Mouse (Mus musculus): Measurements from ENCODE around the gene Sptlc2. TPM values are rescaled to one million over a fixed set of nuclear protein-coding genes. Genes with fewer than 3 reads are reported as not detected.

Gene Sptlc2
- polyA plus RNA-seq, 1 experiment from 2014 or later, result 50.9 TPM

GRCm38 (mm10) chr12:87305767-87306583 is 82.2 kb downstream of the Sptlc2 start:
- Histone ChIP-seq H3K4me3 (no peak overlapping the region), H3K27ac (replicated peaks) (no peak overlapping the region), H3K9me3 (replicated peaks) (no peaks in the 10 kb centered on the region), H3K4me1 (no peaks in the 10 kb centered on the region), H3K36me3 (peaks cover 26% of the 10 kb centered on the region), H3K27me3 (ENCODE audit: low read depth, poor library complexity, severe bottlenecking) (peaks cover 12% of the 10 kb centered on the region)
- WGBS, result 45% methylated on average over 13 of the region's 13 CpGs
- no peak for DNase-seq (ENCODE audit: low spot score)

GRCm38 (mm10) chr12:87301189-87301588 is 87.0 kb downstream of the Sptlc2 start:
- WGBS, result 48% methylated on average over 4 of the region's 4 CpGs
- Histone ChIP-seq H3K4me3 (no peak overlapping the region), H3K36me3 (no peaks in the 10 kb centered on the region), H3K4me1 (peaks cover 18% of the 10 kb centered on the region), H3K27me3 (ENCODE audit: low read depth, poor library complexity, severe bottlenecking) (peaks cover 43% of the 10 kb centered on the region), H3K9me3 (replicated peaks) (no peaks in the 10 kb centered on the region), H3K27ac (replicated peaks) (no peak overlapping the region)
- no peak for DNase-seq (ENCODE audit: low spot score)

- 1% methylated on average over 9 of the region's 9 CpGs for WGBS
- no peak overlapping the region; the same call in 1 of the 2 replicates for H3K27ac ChIP-seq (replicated peaks)
Observed at GRCm38 (mm10) chr12:87300441-87300690, 87.8 kb downstream of the Sptlc2 start.

GRCm38 (mm10) chr12:87299657-87300440 is 88.3 kb downstream of the Sptlc2 start, which contains the start of gene Ism2:
Gene Ism2 (minus strand): TSS chr12:87299705.
- Histone ChIP-seq H3K4me3 (peak within 1 kb of the TSS; percentile 83), H3K9me3 (replicated peaks) (no peaks in the 10 kb centered on the region), H3K36me3 (no peaks in the 10 kb centered on the region), H3K4me1 (peaks cover 18% of the 10 kb centered on the region), H3K27me3 (ENCODE audit: low read depth, poor library complexity, severe bottlenecking) (peaks cover 43% of the 10 kb centered on the region), H3K27ac (replicated peaks) (peak within 1 kb of the TSS; percentile 83)
- peak; percentile 61 for DNase-seq (ENCODE audit: low spot score)
- WGBS, result under 1% methylated on average over 86 of the region's 86 CpGs

More at GRCm38 (mm10) chr12:87300441-87300690, 87.8 kb downstream of the Sptlc2 start:
- Histone ChIP-seq H3K4me1 (peaks cover 18% of the 10 kb centered on the region), H3K36me3 (no peaks in the 10 kb centered on the region), H3K9me3 (replicated peaks) (no peaks in the 10 kb centered on the region), H3K4me3 (peak overlapping the region; percentile 83), H3K27me3 (ENCODE audit: low read depth, poor library complexity, severe bottlenecking) (peaks cover 43% of the 10 kb centered on the region)
- no peak for DNase-seq (ENCODE audit: low spot score)

- WGBS, result 10% methylated on average over 29 of the region's 29 CpGs
- Histone ChIP-seq H3K4me3 (peak overlapping the region; percentile 83), H3K9me3 (replicated peaks) (no peaks in the 10 kb centered on the region), H3K36me3 (no peaks in the 10 kb centered on the region), H3K4me1 (peaks cover 18% of the 10 kb centered on the region), H3K27me3 (ENCODE audit: low read depth, poor library complexity, severe bottlenecking) (peaks cover 43% of the 10 kb centered on the region), H3K27ac (replicated peaks) (peak overlapping the region; percentile 83)
- DNase-seq (ENCODE audit: low spot score), result no peak
Observed at GRCm38 (mm10) chr12:87299037-87299656, 89.0 kb downstream of the Sptlc2 start.

- Histone ChIP-seq H3K4me1 (peaks cover under 1% of the 10 kb centered on the region; the same call in 1 of the 2 replicates), H3K4me3 (no peak overlapping the region), H3K27me3 (ENCODE audit: low read depth, poor library complexity, severe bottlenecking) (peaks cover 11% of the 10 kb centered on the region), H3K9me3 (replicated peaks) (no peaks in the 10 kb centered on the region), H3K27ac (replicated peaks) (no peak overlapping the region), H3K36me3 (no peaks in the 10 kb centered on the region)
- no peak for DNase-seq (ENCODE audit: low spot score)
- 66% methylated on average over 6 of the region's 6 CpGs for WGBS
Observed at GRCm38 (mm10) chr12:87293934-87294333, 94.2 kb downstream of the Sptlc2 start.

- 88% methylated on average over 5 of the region's 5 CpGs for WGBS
- DNase-seq (ENCODE audit: low spot score), result no peak
- no peak overlapping the region for H3K27ac ChIP-seq (replicated peaks)
- no peak overlapping the region for H3K4me3 ChIP-seq
- H3K36me3 ChIP-seq, result no peaks in the 10 kb centered on the region; the same call in 1 of the 2 replicates
- no peaks in the 10 kb centered on the region; the same call in 1 of the 2 replicates for H3K4me1 ChIP-seq
- no peaks in the 10 kb centered on the region for H3K27me3 ChIP-seq (ENCODE audit: low read depth, poor library complexity, severe bottlenecking)
- H3K9me3 ChIP-seq (replicated peaks), result 0 out of 2 replicates have a peak, but pooled peaks cover 3% of the 10 kb centered on the region
Observed at GRCm38 (mm10) chr12:87289100-87289499, 99.1 kb downstream of the Sptlc2 start.

GRCm38 (mm10) chr12:87284726-87285125 is 103.4 kb downstream of the Sptlc2 start:
- 93% methylated on average over 5 of the region's 5 CpGs for whole genome bisulfite sequencing
- H3K4me3 ChIP-seq, result no peak overlapping the region
- no peak for DNase-seq (ENCODE audit: low spot score)
- H3K36me3 ChIP-seq, result no peaks in the 10 kb centered on the region; the same call in 1 of the 2 replicates
- H3K27me3 ChIP-seq (ENCODE audit: low read depth, poor library complexity, severe bottlenecking), result no peaks in the 10 kb centered on the region
- H3K9me3 ChIP-seq (replicated peaks), result 0 out of 2 replicates have a peak, but pooled peaks cover 3% of the 10 kb centered on the region
- no peak overlapping the region for H3K27ac ChIP-seq (replicated peaks)
- H3K4me1 ChIP-seq, result peaks cover 7% of the 10 kb centered on the region

GRCm38 (mm10) chr12:87284268-87284667 is 103.9 kb downstream of the Sptlc2 start:
- H3K36me3 ChIP-seq, result no peaks in the 10 kb centered on the region; the same call in 1 of the 2 replicates
- no peak overlapping the region for H3K27ac ChIP-seq (replicated peaks)
- WGBS, result 84% methylated on average over 4 of the region's 4 CpGs
- H3K9me3 ChIP-seq (replicated peaks), result 0 out of 2 replicates have a peak, but pooled peaks cover 3% of the 10 kb centered on the region
- peaks cover 12% of the 10 kb centered on the region for H3K4me1 ChIP-seq
- no peaks in the 10 kb centered on the region for H3K27me3 ChIP-seq (ENCODE audit: low read depth, poor library complexity, severe bottlenecking)
- no peak for DNase-seq (ENCODE audit: low spot score)
- no peak overlapping the region for H3K4me3 ChIP-seq

- Histone ChIP-seq H3K27me3 (ENCODE audit: low read depth, poor library complexity, severe bottlenecking) (no peaks in the 10 kb centered on the region), H3K36me3 (no peaks in the 10 kb centered on the region; the same call in 1 of the 2 replicates), H3K4me1 (peaks cover 17% of the 10 kb centered on the region), H3K4me3 (no peak overlapping the region), H3K9me3 (replicated peaks) (0 out of 2 replicates have a peak, but pooled peaks cover 3% of the 10 kb centered on the region), H3K27ac (replicated peaks) (no peak overlapping the region)
- WGBS, result 53% methylated on average over 7 of the region's 7 CpGs
- DNase-seq (ENCODE audit: low spot score), result no peak
Observed at GRCm38 (mm10) chr12:87283706-87284105, 104.4 kb downstream of the Sptlc2 start.

GRCm38 (mm10) chr12:87282743-87283142 is 105.4 kb downstream of the Sptlc2 start:
- H3K4me1 ChIP-seq, result peaks cover 25% of the 10 kb centered on the region
- H3K4me3 ChIP-seq, result no peak overlapping the region
- no peaks in the 10 kb centered on the region for H3K9me3 ChIP-seq (replicated peaks)
- H3K27ac ChIP-seq (replicated peaks), result no peak overlapping the region
- no peak for DNase-seq (ENCODE audit: low spot score)
- H3K36me3 ChIP-seq, result no peaks in the 10 kb centered on the region
- 92% methylated on average over 4 of the region's 4 CpGs for WGBS
- no peaks in the 10 kb centered on the region for H3K27me3 ChIP-seq (ENCODE audit: low read depth, poor library complexity, severe bottlenecking)

- 92% methylated on average over 1 of the region's 1 CpGs for WGBS
- Histone ChIP-seq H3K4me3 (no peak overlapping the region), H3K4me1 (peaks cover 25% of the 10 kb centered on the region), H3K27me3 (ENCODE audit: low read depth, poor library complexity, severe bottlenecking) (no peaks in the 10 kb centered on the region), H3K36me3 (peaks cover 3% of the 10 kb centered on the region), H3K9me3 (replicated peaks) (no peaks in the 10 kb centered on the region), H3K27ac (replicated peaks) (no peak overlapping the region)
- no peak for DNase-seq (ENCODE audit: low spot score)
Observed at GRCm38 (mm10) chr12:87281766-87282165, 106.4 kb downstream of the Sptlc2 start.

Measured in midbrain, embryonic 10.5 days (tissue).